Mouse (Mus musculus) myocyte (in vitro differentiated cells): ENCODE measurements at regions not wholly inside any gene's neighbourhood (a gene's known extent, or its start where the extent isn't known, plus 50 kb on each side); places are given as distances from the start of the nearest gene placed in this dataset.

Source experiments
- MAX ChIP-seq: IDR thresholded peaks from one replicate; pipeline ENCODE4 v1.6.1; 2011; ENCODE audit warnings: low read depth, mild to moderate bottlenecking, control low read depth
- POLR2AphosphoS2 ChIP-seq: IDR thresholded peaks from one replicate; pipeline ENCODE4 v1.6.1; 2011; ENCODE audit warnings: low read depth, control low read depth; ENCODE audit not compliant: insufficient read length

DNA sequence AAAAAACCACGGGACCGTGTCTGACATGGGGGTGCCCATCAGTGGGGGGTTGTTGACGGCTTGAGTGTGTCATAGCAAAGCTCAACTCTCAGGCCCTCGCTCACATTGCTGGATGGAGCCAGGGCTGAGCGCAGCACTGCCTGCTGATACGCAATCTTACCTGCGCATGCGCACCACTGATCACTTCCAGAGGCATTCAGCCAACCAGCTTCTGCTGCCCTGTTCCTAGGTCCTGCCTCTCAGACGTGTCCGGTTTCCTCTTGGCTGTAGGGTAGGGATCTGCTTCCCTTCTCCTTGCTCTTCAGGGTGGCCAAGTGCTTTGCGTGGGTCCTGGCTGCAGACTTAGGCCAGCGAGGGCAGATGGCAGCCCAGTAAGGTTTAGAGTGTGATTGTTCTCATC is 81.3 kb upstream of the Pitx1 start:
- TF ChIP-seq POLR2AphosphoS2 (no peak), MAX (no peak)
